Mouse (Mus musculus): ENCODE results near the gene Crybg3. TPM values are rescaled to one million over a fixed set of nuclear protein-coding genes. Genes with fewer than 3 reads are reported as not detected.

The Crybg3 gene
- polyA plus RNA-seq, 1 experiment, result 14.1 TPM

DNA sequence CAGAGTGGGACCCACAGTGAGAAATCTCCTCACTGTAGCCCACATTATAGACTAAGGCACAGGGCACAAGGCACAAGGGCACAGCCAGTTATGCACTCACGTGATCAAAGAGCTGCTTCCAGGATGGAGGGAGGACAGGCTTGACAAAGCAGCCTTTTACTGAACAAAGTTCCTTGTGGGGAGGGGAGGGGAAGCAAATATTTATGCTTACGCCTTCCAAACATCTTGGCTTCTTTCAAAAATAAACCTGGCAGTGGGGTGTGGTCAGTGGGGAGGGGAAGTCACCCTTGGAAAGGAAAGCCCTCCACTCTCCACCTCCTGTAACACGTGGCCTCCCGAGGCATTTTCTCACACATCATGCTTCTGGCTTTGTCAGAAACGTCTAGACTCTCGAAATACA lies 14.5 kb downstream of the Crybg3 start:
- no peak overlapping the region for H3K27ac ChIP-seq (ENCODE audit: insufficient read depth, low read length)
- H3K4me1 ChIP-seq (ENCODE audit: control insufficient read depth, insufficient read depth, low read length), result 0 out of 2 replicates have a peak, but pooled peaks cover 2% of the 10 kb centered on the region
- no peak overlapping the region for H3K4me3 ChIP-seq (ENCODE audit: insufficient read depth, low read length)
- TF ChIP-seq POLR2A (IDR thresholded peaks at IDR 0.05; ENCODE audit: low read depth, low read length) (no peak), CTCF (IDR thresholded peaks at IDR 0.05; ENCODE audit: borderline replicate concordance, insufficient read depth, low read length) (no peak)

DNA sequence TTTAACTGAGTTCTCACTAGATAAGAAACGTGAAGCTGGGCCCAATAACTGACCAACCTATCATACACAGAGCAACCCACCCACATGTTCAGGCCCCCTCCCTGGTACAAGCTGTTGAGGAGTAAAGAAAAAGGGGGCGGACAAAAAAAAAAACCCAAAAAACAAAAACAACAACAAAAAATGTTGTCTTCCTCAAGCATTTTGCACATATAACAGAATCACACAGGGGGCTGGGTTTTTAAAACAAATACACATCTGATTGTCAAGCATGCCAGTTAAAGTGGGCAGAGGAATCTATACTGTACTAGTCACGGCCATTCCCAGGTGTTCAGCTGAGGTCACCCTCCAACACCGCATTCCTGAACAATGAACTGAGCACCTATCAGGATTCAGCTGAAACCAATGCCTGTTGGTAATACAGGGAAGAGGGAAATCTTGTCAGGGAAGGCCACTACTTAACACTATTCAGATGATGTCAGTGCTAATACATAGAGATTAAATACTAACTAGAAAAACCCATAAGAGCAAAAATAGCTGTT lies 15.0 kb downstream of the Crybg3 start:
- TF ChIP-seq CTCF (IDR thresholded peaks at IDR 0.05; ENCODE audit: borderline replicate concordance, insufficient read depth, low read length), result no peak
- TF ChIP-seq POLR2A (IDR thresholded peaks at IDR 0.05; ENCODE audit: low read depth, low read length), result no peak
- Histone ChIP-seq H3K4me1 (ENCODE audit: control insufficient read depth, insufficient read depth, low read length) (0 out of 2 replicates have a peak, but pooled peaks cover 2% of the 10 kb centered on the region), H3K4me3 (ENCODE audit: insufficient read depth, low read length) (no peak overlapping the region), H3K27ac (ENCODE audit: insufficient read depth, low read length) (no peak overlapping the region)

DNA sequence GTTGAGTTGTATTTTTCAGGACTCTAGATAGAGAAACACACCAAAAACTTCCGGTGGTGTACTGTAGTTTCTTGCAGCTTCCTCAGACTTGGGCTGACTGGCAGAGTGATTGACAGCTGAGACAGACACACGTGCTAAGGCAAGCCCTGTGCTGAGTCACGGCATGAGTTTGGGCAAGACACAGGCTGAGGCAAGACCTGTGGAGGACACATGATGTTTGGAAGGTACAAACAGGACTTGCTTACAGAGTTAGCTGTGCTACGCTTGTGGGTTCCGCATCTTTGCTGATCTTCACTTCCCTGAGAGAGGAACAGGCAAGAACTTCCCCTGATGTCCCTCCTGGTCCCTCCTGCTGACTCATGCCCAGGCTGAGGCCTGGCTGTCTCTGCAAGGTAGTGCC lies 17.3 kb downstream of the Crybg3 start:
- no peak overlapping the region for H3K27ac ChIP-seq (ENCODE audit: insufficient read depth, low read length)
- no peaks in the 10 kb centered on the region for H3K4me1 ChIP-seq (ENCODE audit: control insufficient read depth, insufficient read depth, low read length)
- TF ChIP-seq CTCF (IDR thresholded peaks at IDR 0.05; ENCODE audit: borderline replicate concordance, insufficient read depth, low read length) (no peak), POLR2A (IDR thresholded peaks at IDR 0.05; ENCODE audit: low read depth, low read length) (no peak)
- H3K4me3 ChIP-seq (ENCODE audit: insufficient read depth, low read length), result no peak overlapping the region

DNA sequence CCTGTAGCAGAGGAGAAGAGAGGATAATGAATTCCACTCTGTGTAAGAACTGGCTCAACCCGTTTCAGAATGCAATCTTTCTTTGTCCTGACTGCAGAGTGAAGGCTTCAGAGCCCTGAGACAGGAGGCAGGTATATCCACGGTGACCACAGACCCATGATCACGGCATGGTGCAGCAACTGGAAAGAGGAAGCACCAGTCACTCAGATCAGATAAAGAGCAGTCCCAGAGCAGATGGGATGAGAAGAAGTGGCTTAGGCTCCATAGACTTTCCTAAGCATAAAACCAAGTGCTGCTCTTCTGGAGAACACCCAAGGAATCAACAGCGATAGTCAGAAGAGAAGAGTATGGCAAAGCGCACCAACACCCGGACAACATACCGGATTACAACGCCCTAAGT lies 21.5 kb downstream of the Crybg3 start:
- TF ChIP-seq POLR2A (IDR thresholded peaks at IDR 0.05; ENCODE audit: low read depth, low read length), result no peak
- TF ChIP-seq CTCF (IDR thresholded peaks at IDR 0.05; ENCODE audit: borderline replicate concordance, insufficient read depth, low read length), result no peak
- Histone ChIP-seq H3K4me1 (ENCODE audit: control insufficient read depth, insufficient read depth, low read length) (no peaks in the 10 kb centered on the region), H3K27ac (ENCODE audit: insufficient read depth, low read length) (no peak overlapping the region)

DNA sequence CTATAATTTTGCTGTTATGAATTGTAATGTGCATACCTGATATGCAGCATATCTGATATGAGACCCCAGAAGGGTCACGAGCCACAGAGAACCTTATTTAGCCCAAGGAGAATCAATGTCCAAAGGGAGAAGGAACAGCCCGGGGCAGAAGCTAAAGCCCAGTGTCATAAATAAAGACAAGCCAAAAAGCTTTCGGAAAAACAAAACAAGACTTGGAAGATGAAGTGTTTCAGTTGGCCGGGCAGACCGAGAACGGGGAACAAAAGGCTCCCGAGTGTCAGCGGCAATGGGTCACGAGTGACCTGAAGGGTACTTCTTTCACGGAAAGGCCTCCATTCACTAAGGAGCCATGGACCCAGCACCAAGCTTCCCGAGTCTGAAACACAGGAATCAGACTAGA lies 26.8 kb downstream of the Crybg3 start:
- no peak overlapping the region for H3K27ac ChIP-seq (ENCODE audit: insufficient read depth, low read length)
- no peak for TF ChIP-seq POLR2A (IDR thresholded peaks at IDR 0.05; ENCODE audit: low read depth, low read length)
- no peak for TF ChIP-seq CTCF (IDR thresholded peaks at IDR 0.05; ENCODE audit: borderline replicate concordance, insufficient read depth, low read length)
- H3K4me1 ChIP-seq (ENCODE audit: control insufficient read depth, insufficient read depth, low read length), result no peaks in the 10 kb centered on the region
- no peak overlapping the region for H3K4me3 ChIP-seq (ENCODE audit: insufficient read depth, low read length)

More for the DNA sequence above, 21.5 kb downstream of the Crybg3 start:
- H3K4me3 ChIP-seq (ENCODE audit: insufficient read depth, low read length), result no peak overlapping the region

DNA sequence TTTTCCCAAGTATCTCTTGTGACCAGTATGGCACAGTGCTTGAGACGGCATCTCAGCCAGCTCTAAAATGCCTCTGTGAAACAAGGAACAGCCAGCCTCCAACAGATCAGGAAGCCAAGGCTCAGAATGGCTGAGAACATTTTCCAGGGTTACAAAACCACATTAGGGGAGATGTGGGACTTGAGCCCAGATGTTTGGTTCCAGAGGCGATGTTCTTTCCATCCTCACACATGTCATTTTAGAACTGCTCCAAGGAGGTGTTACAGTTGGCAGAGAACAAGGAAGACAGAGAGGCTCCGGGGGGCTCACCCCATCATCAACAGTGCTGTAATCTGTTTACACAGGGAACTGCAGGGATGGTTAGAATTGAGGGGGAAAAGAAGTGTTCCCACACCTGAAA lies 28.1 kb downstream of the Crybg3 start:
- TF ChIP-seq POLR2A (IDR thresholded peaks at IDR 0.05; ENCODE audit: low read depth, low read length), result no peak
- TF ChIP-seq CTCF (IDR thresholded peaks at IDR 0.05; ENCODE audit: borderline replicate concordance, insufficient read depth, low read length), result no peak
- no peak overlapping the region for H3K27ac ChIP-seq (ENCODE audit: insufficient read depth, low read length)
- H3K4me3 ChIP-seq (ENCODE audit: insufficient read depth, low read length), result no peak overlapping the region

DNA sequence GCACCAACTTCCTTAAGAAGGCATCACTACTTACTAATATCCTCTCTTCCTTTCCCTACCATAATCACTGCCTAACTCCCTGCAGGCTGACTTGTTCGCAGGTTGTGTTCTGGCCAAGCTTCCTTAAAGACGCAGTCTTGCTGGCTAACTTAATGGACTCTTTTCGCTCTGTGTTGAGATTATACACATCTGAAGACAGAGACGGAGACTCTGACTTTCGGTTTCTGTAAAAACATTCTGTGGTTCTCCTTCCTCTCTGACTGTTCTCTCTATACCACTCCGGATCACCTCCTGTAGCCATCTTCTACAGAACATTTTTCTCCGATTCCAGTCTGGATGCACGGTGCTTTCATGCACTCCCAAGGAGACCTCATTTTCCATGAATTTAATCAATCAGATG lies 30.0 kb downstream of the Crybg3 start:
- Histone ChIP-seq H3K4me3 (ENCODE audit: insufficient read depth, low read length) (no peak overlapping the region), H3K4me1 (ENCODE audit: control insufficient read depth, insufficient read depth, low read length) (no peaks in the 10 kb centered on the region), H3K27ac (ENCODE audit: insufficient read depth, low read length) (no peak overlapping the region)
- TF ChIP-seq CTCF (IDR thresholded peaks at IDR 0.05; ENCODE audit: borderline replicate concordance, insufficient read depth, low read length) (no peak), POLR2A (IDR thresholded peaks at IDR 0.05; ENCODE audit: low read depth, low read length) (no peak)

More for the DNA sequence above, 28.1 kb downstream of the Crybg3 start:
- no peaks in the 10 kb centered on the region for H3K4me1 ChIP-seq (ENCODE audit: control insufficient read depth, insufficient read depth, low read length)

DNA sequence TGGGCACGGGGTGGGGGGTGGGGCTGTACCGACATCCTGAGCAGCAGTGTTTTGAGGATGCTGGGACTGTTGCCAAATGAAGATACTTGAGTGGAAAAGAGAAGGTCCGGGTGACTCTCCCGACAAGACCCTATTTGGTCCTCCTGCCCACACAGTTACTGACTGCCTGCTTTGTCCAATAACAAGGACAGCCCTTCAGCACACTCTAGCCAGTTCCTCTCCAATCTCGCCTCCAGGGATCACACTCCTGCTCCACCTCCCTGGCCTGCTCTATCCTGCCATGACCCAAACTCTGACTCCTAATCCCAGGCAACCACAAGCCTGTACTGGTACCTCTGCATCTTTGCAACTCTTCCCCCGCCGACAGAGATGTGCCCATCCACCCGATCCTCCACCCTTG lies 30.9 kb downstream of the Crybg3 start:
- no peaks in the 10 kb centered on the region for H3K4me1 ChIP-seq (ENCODE audit: control insufficient read depth, insufficient read depth, low read length)
- H3K27ac ChIP-seq (ENCODE audit: insufficient read depth, low read length), result no peak overlapping the region
- no peak overlapping the region for H3K4me3 ChIP-seq (ENCODE audit: insufficient read depth, low read length)
- TF ChIP-seq CTCF (IDR thresholded peaks at IDR 0.05; ENCODE audit: borderline replicate concordance, insufficient read depth, low read length), result no peak
- TF ChIP-seq POLR2A (IDR thresholded peaks at IDR 0.05; ENCODE audit: low read depth, low read length), result no peak

DNA sequence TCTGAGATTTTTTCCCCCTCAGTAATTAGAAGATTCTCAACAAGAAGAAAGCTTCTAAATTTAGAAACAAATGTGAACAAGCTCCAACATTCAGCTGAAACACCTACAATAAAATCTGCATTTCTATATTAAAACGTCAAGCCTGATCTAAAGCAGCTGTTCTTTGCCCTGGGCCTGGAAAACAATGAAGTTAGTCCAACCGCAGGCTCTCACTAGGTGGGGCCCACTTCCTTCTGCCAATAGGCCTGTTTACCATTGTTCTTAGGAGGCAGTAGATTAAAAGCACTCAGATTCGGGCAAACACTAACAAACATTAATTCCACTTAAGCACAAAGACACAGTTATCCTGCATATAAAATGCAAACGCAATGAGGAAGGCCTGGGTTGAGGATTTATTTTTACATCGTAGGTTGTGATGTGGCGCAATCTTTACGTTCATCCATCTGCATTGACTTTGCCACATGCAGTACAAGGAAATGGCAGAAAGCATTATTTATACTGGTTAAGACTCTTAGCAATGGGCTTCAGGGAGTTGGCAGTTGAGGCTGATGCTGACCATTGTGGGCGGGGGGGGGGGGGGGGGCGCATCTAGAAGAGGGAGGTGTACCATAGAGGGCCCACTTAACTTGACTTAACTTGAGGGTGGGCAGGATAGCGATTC lies 32.9 kb downstream of the Crybg3 start:
- no peaks in the 10 kb centered on the region for H3K4me1 ChIP-seq (ENCODE audit: control insufficient read depth, insufficient read depth, low read length)
- peak overlapping the region; percentile 71; the same call in 1 of the 2 replicates for H3K27ac ChIP-seq (ENCODE audit: insufficient read depth, low read length)
- TF ChIP-seq POLR2A (IDR thresholded peaks at IDR 0.05; ENCODE audit: low read depth, low read length), result no peak
- no peak for TF ChIP-seq CTCF (IDR thresholded peaks at IDR 0.05; ENCODE audit: borderline replicate concordance, insufficient read depth, low read length)
- H3K4me3 ChIP-seq (ENCODE audit: insufficient read depth, low read length), result no peak overlapping the region

DNA sequence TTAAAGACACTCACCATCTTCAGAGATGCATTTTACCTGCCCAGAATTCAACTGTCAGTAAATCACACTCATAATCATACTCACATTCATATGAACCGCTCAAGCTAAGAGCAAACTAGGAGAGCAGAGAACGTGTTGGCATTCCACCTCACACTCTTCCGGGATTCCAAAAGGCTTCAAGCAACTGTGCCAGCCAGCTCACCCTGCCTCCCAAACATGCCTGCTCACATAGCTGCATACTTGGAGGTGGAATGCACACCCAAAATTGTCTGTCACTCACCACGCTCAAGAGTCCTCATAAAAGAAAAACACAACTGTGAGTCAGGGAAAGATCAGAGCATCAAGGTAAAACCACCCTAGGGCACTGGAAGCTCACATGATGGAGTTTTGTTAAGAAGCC lies 34.3 kb downstream of the Crybg3 start:
- no peak for TF ChIP-seq CTCF (IDR thresholded peaks at IDR 0.05; ENCODE audit: borderline replicate concordance, insufficient read depth, low read length)
- no peak for TF ChIP-seq POLR2A (IDR thresholded peaks at IDR 0.05; ENCODE audit: low read depth, low read length)
- H3K4me3 ChIP-seq (ENCODE audit: insufficient read depth, low read length), result no peak overlapping the region
- no peaks in the 10 kb centered on the region for H3K4me1 ChIP-seq (ENCODE audit: control insufficient read depth, insufficient read depth, low read length)
- H3K27ac ChIP-seq (ENCODE audit: insufficient read depth, low read length), result no peak overlapping the region
